Mouse (Mus musculus): ENCODE data around the gene Notch2.

Notch2 gene

DNA sequence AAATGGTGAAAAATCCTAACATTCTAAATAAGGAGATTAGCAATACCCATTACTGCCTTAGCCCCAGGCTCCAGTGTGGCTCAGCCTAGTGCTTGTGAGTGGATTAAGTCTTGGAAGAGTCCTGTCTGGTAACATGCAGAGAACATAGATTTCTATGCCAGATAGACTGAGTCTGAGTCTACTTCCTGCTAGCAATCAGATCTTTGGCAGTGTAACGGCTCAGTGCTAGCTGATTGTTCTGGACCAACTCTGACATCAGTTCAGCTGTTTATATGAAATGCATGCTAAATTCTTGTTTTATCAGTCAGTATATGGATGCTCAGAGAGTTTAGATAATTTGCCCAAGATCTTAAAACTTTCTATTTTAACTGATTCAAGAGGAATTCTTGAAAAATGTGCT lies 40.5 kb downstream of the Notch2 start:
- DNase-seq = no peak

- DNase-seq = no peak
These were observed 41.1 kb downstream of the Notch2 start for GRCm38 (mm10) chr3:98054334-98055007.

GRCm38 (mm10) chr3:98055008-98055345 lies 41.6 kb downstream of the Notch2 start:
- no peak for DNase-seq

DNA sequence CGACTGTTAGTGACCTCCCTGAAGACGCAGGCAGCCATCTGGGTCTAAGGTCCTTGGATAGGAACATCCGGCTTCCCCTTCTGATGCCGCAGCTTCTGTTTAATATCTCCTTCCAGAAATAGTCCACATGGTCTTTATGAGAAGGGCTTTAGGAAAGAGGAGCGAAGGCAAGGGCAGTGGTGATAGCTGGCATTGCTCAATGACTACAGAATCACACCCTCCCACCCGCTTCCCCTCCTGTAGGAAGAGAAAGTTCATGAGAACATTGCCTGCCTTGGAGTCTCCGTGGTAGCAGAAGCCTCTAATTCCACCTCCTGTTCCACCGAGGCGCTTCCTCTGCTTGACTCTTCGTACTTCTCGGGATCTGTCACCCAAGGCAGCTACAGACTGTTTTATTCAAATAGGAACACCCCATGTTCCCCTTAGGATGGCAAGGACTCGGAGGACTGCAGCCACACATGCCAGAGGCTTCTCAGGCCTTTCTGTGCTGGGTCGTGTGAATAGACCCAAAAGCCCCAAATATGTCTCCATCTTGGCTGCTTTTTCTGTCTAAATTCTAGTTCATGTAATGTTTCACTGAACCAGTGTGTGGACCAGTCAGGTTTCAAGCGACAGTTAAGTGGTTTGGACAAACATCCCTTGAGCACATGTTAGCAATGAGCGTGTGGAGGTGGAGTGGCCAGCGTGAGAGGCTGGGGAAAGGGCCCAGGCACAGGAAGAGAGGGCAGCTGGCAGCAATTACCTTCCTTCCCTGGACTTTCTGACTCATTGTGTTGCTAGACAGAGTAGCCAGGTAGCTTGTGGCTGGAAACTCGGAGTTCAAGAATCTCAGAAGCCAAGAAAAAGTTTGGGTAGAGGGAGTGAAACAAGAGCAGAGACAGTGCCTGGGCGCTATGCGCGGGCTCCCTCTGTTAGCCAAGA lies 42.7 kb downstream of the Notch2 start:
- no peak for DNase-seq

DNA sequence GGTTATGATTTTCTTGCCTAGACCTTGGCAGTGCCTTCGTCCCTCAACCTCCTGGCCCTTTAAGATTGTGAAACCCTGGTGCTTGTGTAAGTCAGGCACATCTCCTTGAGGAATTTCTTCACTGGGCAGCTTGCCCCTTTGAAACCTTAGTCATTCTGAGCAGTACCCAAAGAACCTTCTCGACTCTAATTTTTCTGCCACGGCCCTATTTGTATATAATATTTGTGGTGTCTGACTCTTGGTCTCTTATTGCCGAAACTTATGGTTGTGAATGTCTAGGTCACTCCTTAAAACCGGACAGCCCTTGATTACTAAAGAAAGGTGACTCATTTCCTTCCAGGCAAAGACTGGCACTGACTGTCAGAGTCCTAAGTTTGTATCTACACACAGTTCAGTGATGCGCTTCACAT lies 43.6 kb downstream of the Notch2 start:
- no peak for DNase-seq

DNA sequence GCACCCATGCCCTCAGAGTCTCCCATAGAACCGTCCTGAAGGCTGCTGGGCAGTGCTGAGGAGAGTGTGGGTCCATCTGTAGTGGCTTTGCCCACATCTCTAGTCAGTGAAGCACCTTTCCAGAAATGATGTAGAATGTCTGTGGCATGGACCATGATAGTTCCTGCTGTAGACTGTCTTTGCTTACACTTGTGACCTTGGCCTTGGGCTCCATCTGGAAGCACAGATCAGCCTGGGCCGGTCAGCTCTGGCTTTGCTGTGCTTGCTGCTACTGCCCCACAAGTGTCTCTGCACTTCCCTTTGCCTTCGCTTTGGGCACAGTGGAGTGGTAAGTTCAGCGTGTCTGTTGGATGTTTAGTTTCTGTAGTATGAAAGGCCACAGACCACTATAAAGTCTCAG lies 45.7 kb downstream of the Notch2 start:
- DNase-seq = no peak

DNA sequence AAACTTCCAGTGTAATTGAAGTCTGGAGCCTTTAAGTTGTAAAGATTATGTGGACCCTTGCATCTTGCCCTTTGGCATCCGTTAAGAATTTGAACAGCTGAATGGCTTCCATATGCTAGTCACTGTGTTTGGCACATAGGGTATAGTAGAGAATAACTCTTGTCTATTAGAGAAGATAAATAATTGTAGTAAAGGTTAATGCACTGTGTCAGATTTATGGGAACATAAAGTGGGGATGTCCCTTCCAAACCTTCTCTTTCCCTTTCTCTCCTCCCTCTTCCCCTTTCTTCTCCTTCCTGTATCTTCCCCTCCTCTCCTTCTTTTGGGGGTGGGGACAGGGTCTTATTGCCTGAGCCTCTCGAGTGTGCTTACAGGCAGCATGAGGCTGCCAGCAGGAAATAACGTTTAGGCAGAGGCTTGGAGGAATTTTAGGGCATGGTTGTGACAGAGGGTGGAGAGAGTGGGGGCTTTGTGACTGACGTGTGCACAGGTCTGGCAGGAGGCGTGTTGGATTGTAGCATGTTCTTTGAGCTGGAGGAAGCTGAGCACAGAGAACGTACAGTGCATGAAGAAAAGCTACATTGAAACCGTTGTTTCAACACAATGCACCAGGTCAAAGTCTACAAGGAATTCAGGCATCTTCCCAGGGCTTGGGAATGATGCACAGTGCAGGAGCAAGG lies 47.8 kb downstream of the Notch2 start:
- DNase-seq = no peak

GRCm38 (mm10) chr3:98061661-98062330 lies 48.5 kb downstream of the Notch2 start:
- no peak for DNase-seq

DNA sequence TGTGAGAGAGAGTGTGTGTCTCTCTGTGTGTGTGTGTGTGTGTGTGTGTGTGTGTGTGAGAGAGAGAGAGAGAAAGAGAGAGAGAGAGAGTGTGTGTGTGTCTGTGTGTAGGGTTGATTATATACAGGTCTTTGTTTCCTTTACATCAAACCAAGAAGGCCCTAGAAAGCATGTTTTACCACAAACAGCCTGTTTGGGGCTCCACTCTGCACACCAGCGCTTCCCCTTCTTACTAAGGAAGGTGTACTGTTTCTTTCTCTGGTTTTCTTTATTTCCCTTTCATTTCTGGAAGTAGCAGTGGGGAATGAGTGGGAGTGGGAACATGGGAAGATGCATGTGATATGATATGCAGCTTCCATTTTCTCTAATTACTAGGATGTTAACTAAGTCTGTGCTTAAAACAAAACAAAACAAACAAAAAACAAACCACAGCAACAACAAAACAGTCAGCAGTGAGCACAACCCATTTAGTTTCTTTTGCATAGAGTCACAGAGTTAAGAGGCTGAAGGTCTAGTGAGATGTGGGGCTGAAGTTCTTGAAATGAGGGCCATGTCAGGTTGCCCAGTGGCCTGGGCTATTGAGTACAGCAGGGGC lies 49.4 kb downstream of the Notch2 start:
- DNase-seq = no peak

DNA sequence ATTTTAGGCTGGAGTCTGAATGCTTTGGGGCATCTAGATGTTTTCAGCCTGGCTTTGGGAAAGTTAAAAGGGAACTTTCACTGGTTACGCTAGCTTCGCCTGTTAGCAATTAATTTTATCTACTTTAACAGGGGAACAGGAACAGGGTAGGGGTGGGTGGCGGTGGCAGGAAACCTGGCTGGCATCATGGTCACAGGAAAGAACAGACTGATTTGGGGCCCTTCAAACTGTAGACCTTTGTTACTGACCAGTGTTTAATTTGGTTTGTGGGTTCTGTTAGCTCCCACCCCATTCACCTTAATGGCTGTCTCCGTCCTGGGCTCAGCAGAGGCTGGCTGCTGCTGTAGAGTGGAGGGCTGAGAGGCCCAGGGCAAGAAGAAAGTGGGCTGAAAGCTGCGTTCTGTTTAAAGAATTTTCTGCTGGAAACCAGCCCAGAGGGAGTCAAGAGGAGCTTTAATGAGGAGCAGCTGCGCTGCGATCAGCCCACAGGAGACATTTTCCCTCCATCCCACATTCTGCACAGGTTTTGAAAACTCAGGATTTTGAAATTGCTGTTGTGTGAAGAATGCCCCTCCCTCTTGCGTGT lies 50.0 kb downstream of the Notch2 start:
- DNase-seq = no peak

GRCm38 (mm10) chr3:98063833-98064232 lies 50.5 kb downstream of the Notch2 start:
- DNase-seq = no peak

GRCm38 (mm10) chr3:98065004-98065403 lies 51.7 kb downstream of the Notch2 start:
- no peak for DNase-seq

DNA sequence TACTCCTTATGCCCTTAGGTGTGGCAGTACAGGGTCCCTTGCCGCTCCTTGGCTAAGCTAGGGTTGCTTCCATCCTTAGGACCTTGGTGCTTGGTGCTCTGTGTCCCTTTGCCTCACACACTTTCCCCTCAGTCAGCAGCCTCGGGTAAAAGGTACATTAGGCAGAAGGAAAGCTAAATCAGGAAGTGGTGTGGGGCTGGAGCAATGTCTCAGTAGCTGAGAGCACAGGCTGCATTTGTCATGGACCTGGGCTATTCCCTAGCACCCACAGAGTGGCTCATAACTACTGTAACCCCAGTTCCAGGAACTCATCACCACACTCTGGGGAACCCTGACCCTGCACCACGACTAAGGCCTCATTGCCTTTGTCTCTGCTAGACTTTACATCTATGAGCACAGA lies 53.1 kb downstream of the Notch2 start:
- DNase-seq = no peak

- DNase-seq = no peak
These were observed 54.1 kb downstream of the Notch2 start for GRCm38 (mm10) chr3:98067413-98067812.

DNA sequence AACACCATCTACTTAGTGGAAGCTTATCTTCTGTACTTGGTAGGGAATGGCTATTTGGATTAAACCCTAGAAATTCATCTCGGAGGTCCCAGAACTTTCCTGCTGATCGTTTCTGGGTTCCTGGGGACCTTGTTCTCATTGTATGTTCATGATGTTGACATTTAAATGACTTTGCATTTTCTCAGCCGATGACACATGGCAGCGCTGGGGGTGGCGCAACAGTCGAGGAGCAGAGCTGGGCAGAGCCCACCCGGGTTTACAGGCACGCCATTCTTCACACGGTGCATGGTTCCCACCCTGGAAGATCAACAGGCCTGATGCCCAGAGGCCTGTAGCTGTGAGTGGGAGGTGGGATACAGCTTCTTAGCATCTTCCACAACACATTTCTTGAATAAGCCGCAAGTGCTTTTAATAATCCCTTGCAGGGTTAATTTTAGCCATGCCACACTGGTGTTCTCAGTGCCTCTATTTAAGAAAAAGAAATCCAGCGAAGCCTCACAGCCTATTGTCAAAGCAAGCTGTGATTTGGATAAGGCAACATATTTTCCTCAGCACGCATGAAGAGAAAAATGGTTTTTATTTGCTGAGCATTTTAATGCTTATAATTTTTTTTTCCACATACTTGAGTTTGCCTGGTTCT lies 54.6 kb downstream of the Notch2 start:
- DNase-seq = no peak

DNA sequence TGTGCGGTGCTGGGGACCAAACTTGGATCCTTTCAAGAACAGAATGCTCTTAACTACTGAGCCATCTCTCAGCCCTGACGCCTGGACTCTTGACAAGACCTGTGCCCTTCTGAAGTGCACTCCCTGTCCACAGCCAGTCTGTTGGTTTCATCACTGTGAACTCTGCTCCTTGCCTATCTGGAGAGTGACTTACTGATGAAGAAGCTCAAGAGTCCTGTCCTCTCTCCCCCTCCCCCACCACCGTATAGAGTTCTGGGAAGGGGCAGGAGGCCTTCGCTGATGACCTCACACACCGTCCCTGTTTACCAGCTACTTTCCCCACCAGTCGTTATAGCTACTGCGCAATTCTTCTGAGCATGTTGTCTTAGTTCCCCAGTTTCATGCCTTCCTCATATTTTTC lies 55.8 kb downstream of the Notch2 start:
- DNase-seq = no peak

GRCm38 (mm10) chr3:98069856-98070255 lies 56.5 kb downstream of the Notch2 start:
- no peak for DNase-seq

DNA sequence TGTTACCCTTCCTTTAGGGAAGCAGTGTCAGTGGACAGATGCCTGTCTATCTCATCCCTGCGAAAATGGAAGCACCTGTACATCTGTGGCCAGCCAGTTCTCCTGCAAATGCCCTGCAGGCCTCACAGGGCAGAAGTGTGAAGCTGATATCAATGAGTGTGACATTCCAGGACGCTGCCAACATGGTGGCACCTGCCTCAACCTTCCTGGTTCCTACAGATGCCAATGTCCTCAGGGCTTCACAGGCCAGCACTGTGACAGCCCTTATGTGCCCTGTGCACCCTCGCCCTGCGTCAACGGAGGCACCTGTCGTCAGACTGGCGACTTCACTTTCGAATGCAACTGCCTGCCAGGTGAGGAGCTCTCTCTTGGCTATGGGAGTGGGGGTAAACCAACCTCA lies 59.2 kb downstream of the Notch2 start:
- DNase-seq = no peak

- DNase-seq = no peak
These were observed 60.2 kb downstream of the Notch2 start for GRCm38 (mm10) chr3:98073545-98073944.

- DNase-seq = no peak
These were observed 61.4 kb downstream of the Notch2 start for GRCm38 (mm10) chr3:98074622-98075231.

DNA sequence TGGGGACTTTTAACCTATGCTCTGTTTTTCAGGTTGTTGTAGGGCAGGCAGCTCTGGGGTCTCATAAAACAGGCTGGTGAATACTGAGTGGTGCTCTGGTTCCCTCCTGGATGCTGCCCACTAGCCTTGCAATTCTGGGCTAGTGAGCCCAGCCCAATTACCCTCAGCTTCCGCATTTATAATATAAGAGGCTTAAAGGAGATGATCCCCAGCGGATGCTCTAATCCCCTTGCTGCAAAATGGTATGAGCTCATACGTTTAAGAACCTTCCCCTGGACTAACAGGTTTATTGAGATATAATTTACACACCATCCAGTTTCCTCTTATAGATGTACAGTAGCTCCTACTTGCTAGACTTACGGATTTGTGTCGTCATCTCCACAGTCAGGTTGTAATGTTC lies 64.5 kb downstream of the Notch2 start:
- no peak for DNase-seq
